ENCODE assay signal across 24 mouse cellular contexts in the genomic region with DNA sequence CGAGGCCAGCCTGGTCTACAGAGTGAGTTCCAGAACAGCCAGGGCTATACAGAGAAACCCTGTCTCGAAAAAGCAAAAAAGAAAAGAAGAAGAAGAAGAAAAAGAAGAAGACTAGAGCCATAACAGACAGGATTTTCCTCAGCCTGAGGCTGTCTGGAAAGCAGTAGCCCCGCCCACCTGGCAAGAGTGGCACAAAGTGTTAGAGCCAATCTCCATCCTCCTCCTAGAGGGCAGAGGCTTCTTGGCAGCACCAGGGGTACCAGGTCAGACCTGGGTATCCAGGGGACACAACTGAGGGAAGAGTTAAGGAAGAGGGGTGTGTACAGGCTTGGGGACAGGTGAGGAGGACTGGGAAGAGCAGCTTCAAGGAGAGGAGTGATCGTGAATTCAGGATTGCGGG. TPM values are rescaled to one million over a fixed set of nuclear protein-coding genes. Genes with fewer than 3 reads are reported as not detected.
"Had no signal": no experiment of that assay in that cellular context is flagged by ENCODE, and none has a peak within 500 bp of the region (broad histone marks: within the 10 kb centered on the region; RNA-seq: fewer than 3 reads in every experiment).

No protein-coding gene starts in this region.

- DNase-seq: lung, adult 18-20 months; lung, embryonic 14.5 days; lung, postnatal 10 days; lung, postnatal 36 days; midbrain, embryonic 14.5 days; right cerebral cortex, postnatal 14 days; thymus, adult 18-20 months; thymus, postnatal 14 days; thymus, postnatal 36 days had no signal

- H3K27me3 ChIP-seq: midbrain, embryonic 12.5 days; neural tube, embryonic 13.5 days; neural tube, embryonic 15.5 days had no signal

- H3K9me3 ChIP-seq: midbrain, embryonic 10.5 days; midbrain, embryonic 12.5 days; neural tube, embryonic 13.5 days; neural tube, embryonic 15.5 days had no signal

- H3K4me1 ChIP-seq: midbrain, embryonic 10.5 days; midbrain, embryonic 12.5 days; neural tube, embryonic 13.5 days; neural tube, embryonic 15.5 days had no signal

- H3K36me3 ChIP-seq: midbrain, embryonic 10.5 days; midbrain, embryonic 12.5 days; neural tube, embryonic 13.5 days; neural tube, embryonic 15.5 days had no signal

- H3K4me3 ChIP-seq: midbrain, embryonic 10.5 days; midbrain, embryonic 12.5 days; myocyte; neural tube, embryonic 13.5 days; neural tube, embryonic 15.5 days had no signal

- H3K9ac ChIP-seq: liver, embryonic 14.5 days; lung, embryonic 14.5 days; midbrain, embryonic 12.5 days; neural tube, embryonic 13.5 days; neural tube, embryonic 15.5 days had no signal

- ATAC-seq: midbrain, embryonic 16.5 days had no signal

- H3K27ac ChIP-seq: liver, embryonic 14.5 days; midbrain, embryonic 10.5 days; midbrain, embryonic 12.5 days; neural tube, embryonic 13.5 days; neural tube, embryonic 15.5 days had no signal

- H3K4me2 ChIP-seq: lung, embryonic 14.5 days; midbrain, embryonic 12.5 days; neural tube, embryonic 13.5 days; neural tube, embryonic 15.5 days had no signal

RNA-seq across cellular contexts. Expression of a gene that starts 1.3 kb away (rescaled TPM):
- total RNA-seq: megakaryocyte, adult 5-6 weeks; megakaryocyte-erythroid progenitor cell, adult 5-6 weeks had no signal
- polyA plus RNA-seq: liver, embryonic 14.5 days; liver, embryonic 16.5 days; lung, embryonic 14.5 days; lung, embryonic 16.5 days; midbrain, embryonic 10.5 days; midbrain, embryonic 12.5 days; midbrain, embryonic 14.5 days; midbrain, embryonic 16.5 days; myocyte; neural tube, embryonic 11.5 days; neural tube, embryonic 13.5 days; neural tube, embryonic 15.5 days; stomach, embryonic 14.5 days; stomach, embryonic 16.5 days; thymus, postnatal 0 days had no signal
